Mouse (Mus musculus) layer of hippocampus, postnatal 10 days (tissue): ENCODE data around the gene Hspg2. TPM values are rescaled to one million over a fixed set of nuclear protein-coding genes. Genes with fewer than 3 reads are reported as not detected.
"Not testable (repeated sequence)": the region's sequence is repeated elsewhere in the genome, so short reads cannot be mapped to it uniquely, and the experiment has no call there.

Experiments
- DNase-seq, 2 experiments: peaks; one replicate each; pipeline ENCODE4 v3.0.0; 2021; ENCODE audit warnings: low spot score in 2 of 2
- long read RNA-seq: library from polyadenylated mRNA; stranded (forward); transcript quantifications from one replicate; pipeline ENCODE4 v2.0.0, GENCODE M21; 2023
- total RNA-seq, 2 experiments: library from RNA; stranded (reverse); gene quantifications; 2 replicates each; pipeline ENCODE4 v1.2.3; 2021

The Hspg2 gene
- total RNA-seq = 10 to 100 TPM; 13.7 to 14.8 TPM
- long read RNA-seq, partial matches to known transcripts = 0 of 1 reads
- long read RNA-seq, other reads (novel, unspliced or antisense) = 1 of 1 reads

DNA sequence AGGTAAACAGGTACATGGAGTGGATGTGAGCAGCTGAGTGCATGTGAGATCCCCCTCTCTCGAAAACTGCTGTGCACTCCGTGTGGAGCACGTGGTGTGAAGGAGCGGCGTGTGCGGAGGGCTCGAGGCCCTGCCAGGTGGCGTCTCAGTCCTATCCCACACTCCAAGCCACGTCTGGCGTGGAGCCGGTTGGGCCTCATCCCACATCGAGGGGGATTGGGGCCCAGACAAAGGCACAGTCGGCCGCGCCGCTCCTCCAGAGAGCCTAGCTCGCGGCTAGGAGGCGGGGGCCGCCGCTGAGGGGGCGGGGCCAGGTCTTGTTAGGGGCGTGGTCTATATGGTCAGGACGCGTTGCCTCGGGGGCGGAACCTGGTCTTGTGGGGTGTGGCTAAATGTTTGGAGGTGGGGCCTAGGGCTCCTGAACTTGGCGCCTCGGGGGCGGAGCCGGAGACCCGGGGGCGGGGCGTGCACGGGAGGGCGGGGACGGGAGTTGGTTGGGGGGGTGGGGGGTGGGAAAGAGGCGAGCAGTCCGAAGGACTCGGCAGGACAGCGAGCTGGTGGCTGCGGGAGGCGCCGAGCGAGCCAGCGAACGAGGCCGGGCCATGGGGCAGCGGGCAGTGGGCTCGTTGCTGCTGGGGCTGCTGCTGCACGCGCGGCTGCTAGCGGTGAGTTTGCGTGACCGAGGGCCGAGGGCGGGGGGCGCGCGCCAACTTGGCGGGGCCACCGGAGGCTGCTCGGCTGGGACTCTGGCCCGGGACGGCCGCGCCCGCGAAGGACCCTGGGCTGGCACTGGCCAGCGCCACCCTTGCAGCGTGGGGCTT is at the start of gene Hspg2:
Hspg2 (plus strand) TSS at position 510 of the 821 bp plus-strand sequence.
- DNase-seq = peak; percentile 88 to 92

DNA sequence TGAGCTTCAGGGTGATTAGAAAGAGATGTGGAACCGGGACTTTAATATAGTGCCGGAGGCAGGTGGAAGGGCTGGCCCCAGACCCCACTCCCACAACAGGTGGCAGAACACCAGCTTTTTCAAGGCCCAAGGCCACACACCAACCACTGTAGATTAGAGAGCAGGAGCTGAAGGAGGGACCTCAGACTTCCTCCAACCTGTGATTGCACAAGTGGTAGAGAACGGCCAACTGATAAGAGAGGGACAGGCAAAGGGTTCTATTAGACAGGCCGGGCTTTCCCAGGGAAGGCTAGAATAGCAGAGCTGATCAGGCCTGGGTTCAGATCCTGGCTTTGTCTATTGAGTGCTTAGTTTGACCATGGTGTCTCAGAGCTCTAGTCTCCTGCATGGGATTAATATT is 38.1 kb upstream of the Hspg2 start, which contains the start of gene Cela3b:
Cela3b (minus strand) TSS at position 39 of the 400 bp plus-strand sequence.
- DNase-seq = no peak

DNA sequence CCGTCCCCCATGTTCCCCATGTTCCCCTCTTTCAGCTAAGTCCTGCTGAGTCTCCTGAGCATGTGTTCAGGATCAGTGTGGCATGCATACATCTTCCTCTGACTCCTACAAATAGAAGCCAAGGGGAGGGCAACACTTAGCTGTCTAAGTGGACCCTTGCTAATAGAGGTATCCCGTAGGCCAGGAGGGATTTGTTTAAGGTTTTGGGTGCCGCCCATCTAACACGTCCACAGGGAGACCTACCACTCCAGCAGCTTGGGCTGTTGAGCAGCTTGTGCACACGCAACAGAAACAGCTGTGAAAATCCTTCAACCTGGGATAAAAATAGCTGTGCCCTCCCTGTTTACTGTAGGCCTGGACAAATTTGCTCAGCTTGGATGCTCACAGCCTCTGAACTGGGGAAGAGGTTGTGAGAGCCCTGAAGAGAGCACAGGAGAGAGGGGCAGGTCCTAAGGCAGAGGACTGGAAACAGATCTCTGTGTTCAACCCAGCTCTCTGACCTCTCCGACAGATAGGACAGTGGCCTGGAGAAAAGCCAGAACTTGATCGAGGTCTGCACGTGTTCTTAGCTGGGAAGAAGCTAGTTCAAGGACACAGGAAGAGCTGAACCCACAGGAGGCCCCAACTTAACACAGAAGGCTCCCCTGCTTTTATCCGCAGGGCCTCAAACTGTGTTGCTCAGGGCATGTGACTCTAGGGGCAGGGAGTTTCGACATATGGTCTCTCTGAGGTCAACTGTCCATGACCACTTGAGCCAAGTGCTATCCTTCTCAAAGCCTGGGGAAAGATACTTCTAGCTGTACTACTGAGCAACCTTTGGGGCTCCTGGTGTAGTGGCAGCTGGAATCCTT is 35.6 kb upstream of the Hspg2 start:
- DNase-seq = not testable (repeated sequence)

DNA sequence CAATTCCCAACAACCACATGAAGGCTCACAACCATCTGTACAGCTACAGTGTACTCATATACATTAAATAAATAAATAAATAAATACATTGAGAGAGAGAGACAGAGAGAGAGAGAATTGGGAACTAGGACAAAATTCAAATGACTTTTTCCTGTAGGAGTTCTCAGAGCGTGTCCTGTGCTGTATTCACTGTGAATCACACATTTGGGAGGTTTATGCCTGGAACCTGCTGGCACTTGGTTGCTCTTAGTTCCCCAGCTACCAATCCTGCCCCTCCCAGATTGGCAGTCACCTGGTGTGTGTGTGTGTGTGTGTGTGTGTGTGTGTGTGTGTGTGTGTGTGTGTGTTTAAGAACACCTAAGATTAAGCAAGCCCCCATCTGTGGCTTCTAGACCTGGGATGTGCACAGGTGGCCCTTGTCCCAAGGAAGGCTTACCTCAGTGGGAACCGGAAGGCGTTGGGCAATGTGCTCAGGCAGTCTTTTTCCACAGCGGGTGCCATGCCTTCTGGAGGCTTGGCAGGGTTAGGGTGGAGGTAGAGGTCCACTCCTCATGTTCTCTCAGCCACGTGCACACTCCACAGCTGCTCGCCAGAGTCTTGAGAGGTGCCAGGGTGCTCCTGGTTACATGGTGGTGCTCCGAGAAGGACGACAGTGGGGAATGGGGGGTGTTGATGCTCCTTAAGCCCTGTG is 31.4 kb upstream of the Hspg2 start:
- DNase-seq = no peak

DNA sequence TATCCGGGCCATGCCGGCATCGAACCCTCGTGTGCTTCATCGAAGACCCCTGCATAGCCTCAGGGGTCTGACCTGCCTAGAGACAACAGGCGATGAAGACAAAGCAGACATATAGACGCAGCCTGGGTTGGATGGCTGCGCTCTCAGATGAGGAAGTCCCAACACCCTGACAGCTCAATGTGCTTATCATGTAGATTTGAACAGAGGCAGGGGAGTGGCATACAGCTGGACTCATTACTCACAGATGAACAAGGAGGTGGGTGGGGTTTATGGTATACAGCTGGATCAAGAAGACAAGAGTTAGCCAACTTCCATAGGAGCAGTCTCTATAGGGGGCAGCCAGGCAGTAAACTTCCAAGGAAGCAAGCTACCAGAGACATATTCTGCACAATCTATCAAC is 29.7 kb upstream of the Hspg2 start:
- no peak for DNase-seq

DNA sequence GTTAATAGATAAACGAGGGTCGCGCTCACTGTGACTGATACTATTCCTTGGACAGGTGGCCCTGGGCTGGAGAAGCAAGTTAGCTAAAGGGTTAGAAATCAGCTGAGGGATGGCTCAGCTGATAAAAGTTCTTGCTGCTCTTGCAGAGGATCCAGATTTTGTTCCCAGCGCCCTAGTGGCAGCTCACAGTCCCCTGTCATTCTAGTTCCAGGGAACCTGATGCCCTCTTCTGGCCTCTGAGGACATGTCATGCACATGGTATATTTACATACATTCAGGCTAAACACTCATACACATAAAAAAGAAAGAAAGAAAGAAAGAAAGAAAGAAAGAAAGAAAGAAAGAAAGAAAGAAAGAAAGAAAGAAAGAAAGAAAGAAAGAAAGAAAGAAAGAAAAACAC is 27.2 kb upstream of the Hspg2 start:
- no peak for DNase-seq

DNA sequence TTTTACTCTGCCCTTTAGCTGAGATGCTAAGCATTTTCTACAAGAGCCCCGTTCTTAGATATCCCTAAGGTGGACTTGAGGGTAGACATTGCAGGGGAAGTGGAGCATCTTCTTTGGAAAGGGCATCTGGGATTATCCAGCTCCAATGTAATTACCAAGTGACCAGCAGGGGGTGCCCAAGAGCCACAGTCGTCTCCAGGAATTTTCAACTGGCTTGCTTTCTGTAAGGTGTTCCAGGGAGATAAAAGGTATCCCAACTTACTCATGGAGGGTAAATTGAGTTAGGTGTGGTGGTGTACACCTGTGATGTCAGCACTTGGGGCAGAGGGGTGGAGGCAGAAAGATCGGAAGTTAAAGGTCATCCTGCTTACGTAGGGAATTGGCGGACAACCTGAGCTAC is 24.9 kb upstream of the Hspg2 start:
- peak; percentile 86 to 88 for DNase-seq

DNA sequence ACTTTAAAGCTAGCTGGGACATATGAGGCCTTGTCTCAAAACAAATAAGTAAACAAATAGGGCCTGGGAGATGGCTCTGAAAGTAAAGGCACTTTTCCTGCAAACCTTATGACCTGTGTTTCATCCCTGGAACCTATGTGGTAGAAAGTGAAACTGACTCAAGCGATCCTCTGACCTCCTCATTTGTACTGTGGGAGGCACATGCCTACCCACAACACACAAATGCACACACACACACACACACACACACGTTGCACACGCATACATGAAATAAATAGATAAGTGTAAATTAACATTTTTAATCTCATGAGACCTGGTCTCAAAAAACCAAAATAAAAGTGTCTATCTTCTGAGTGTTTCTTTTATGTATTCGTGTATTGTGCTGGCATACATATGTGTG is 22.7 kb upstream of the Hspg2 start:
- no peak for DNase-seq

DNA sequence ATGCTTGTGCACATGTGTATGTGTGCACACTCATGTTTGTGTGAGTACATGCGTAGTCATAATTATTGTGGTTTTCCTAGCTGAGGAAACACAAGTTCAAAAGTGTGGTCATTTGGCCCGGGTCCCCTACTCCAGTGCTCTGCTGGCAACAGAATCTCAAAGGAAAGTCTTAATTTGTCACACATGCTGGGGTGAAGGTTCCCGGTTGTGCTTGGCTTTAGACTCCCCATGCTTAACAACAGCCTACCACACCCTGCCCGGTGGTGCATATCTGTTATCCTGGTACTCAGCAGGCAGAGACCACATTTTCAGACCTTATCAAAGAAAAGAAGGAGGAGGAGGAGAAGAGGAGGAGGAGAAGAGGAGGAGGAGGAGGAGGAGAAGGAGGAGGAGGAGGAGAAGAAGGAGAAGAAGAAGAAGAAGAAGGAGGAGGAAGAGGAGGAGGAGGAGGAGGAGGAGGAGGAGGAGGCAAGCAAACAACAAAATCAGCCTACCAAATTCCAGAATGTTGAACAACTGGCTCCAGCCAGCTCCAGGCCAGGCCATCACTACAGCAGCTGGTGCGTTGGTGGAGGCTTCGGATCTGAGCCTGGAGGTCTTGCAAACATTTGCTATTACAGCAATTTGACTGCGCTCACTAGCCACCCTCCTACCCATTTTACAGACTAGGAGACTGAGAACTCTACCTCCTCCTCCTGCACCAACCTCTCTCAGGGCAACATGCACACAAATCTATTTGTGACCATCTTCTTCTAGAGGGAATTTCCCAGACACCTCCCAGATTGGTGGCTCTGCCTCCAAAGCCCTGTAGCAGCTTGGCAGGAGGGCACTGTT is 21.0 kb upstream of the Hspg2 start:
- no peak for DNase-seq

DNA sequence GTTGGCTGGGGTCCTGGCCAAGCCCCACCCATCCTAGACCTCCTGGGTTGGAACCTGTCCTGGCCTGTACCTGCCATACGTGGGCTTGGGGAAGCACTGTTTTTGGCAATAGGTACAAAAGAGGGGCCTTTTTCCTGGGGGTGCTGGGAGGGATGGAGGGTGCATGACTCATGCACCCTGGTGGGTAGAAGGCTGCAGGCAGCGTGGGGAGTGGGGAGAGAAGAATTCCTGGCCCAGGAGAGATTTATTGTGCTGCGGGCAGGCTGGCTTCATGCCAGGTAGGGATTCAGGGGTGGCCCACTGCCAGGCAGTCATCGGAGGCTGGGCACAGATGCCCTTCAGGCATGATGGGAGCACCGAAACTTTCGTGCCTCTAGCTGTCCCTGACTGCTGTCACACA is 20.4 kb upstream of the Hspg2 start:
- DNase-seq = peak in 1 of 2 experiments; percentile 25

DNA sequence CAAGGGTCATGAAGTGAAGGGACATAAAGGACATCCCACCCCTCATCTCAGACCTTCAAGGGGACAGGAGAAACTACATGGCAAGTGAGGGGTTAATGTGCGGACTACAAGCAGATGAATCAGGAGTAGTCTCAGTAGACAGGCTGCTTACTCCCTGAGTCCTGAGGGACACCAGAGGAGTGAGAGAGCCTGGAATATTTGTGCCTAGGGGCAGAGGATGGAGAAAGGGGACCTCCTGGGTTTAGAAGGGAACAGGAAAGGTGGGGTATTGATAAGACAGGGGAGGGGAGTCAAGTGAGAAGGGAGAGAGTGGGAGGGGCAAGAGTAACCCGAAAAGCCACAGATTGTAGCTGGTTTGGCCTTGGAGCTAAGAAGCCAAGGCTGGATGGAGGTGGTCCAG is 19.9 kb upstream of the Hspg2 start:
- DNase-seq = no peak

DNA sequence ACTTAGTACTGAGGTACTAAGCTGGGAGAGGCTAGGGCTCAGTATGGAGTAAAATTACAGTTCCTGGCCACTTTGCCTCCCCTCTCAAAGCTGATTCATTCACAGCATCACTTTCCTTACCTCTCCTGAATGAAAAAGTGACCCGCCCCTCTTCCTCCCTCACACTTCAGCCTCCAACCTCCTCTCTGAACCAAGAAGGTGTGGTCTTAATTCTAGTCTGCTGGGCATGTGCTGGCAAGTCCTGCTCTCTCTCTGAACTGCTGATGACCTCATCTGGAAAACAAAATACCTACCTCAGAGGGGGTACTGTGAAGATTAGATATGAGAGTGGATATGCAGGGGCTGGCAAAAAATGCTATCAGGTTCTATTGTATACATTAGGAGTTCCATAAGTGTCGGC is 19.4 kb upstream of the Hspg2 start:
- no peak for DNase-seq

DNA sequence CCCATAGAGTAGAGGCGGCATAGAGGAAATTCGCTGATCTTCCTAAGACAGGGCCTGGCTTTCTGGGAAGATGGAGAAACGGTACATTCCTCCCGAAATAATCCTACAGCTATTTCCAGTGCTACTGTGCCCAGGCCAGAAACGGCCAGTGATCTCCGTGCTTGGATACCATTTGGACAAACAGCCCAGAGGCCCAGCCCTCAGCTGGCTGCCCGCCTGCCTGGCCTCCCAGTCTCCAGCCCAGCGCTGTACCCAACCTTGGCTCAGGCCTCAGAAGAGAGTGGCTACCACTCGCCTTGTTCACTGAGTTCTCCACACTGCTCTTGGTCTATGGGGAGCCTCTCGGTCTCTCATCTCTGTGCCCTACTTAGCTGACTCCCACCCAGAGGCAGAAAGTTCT is 18.9 kb upstream of the Hspg2 start:
- DNase-seq = no peak

DNA sequence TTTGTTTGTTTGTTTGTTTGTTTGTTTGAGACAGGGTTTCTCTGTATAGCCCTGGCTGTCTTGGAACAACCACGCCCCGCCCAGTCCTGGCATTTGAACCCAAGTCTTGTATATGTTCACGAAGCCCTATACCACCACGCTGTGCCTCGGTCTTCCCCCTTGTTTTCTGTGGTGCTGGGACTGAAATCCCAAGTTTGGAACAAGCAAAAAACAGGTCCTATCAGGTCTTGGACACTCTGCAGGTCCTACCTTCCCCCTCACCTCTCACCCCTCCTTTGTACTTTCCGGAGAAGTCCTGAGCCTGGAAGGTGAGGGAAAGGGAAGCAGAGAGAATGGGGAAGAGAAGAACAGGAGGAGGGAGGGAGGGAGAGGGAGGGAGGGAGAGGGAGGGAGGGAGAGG is 16.4 kb upstream of the Hspg2 start:
- no peak for DNase-seq

DNA sequence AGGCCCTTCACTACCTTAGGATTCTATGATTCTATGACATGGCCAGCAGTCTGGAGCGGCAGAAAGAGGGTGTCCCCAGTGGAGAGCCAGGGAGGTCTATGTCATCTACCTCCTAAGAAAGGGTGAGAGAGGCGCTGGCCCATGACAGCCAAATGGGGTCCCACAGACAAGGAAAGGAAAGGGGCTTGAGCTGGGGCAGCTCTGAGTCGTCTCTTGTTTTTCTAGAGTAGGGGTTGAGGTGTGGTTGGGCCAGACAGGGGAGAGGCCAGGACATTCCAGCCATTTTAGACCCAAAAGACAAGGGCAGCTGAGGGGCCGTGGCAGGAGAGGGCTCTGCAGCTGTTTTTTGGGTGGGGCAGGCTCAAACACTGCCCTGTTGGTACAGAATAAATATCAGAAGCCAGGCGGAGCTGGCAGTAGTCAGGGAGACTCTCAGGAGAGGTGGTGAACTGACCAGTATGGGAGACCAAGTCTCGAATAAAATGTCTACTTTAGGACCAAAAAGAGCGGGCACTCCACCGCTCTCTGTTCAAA is 15.3 kb upstream of the Hspg2 start, which contains the start of gene 1700013G24Rik:
1700013G24Rik (plus strand) TSS at position 51 of the 534 bp plus-strand sequence.
- no peak for DNase-seq

DNA sequence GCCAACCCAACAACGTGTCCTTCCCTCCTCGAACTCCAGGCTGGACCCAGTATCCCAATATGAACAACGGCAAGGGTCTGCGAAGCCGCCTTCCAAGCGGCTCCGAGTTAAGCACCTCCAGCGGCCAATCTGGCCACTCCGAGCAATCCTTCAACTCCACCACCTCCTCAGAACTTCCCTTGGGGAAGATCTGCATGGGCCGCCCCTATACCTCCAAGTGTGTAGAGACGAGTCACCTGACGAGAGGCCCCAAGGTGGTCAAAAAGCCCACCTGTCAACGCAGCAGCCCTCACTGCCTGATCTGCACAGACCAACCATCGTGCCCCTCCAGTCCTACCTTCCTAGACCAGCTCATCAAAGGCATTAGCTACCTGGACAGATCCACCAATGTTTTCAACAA is 14.0 kb upstream of the Hspg2 start:
- DNase-seq = no peak

DNA sequence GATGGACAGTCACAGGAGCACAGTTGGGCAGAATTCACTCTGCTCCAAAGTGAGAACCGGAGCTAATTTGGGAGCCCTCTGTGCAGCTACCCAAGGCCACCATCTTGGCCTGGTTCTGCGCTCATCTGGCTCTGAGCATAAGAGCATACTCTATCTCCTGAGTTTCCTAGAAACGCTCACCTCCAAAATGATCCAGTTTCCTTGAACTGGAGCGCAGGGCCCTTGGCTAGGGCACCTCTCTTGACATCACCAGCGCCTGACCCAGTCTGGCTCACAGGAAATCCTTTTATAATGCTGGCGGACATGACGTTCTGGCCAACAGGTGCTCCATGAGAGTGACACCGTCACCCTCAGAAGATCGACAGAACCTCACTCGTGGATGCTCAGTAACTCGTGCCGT is 12.0 kb upstream of the Hspg2 start:
- DNase-seq = no peak

DNA sequence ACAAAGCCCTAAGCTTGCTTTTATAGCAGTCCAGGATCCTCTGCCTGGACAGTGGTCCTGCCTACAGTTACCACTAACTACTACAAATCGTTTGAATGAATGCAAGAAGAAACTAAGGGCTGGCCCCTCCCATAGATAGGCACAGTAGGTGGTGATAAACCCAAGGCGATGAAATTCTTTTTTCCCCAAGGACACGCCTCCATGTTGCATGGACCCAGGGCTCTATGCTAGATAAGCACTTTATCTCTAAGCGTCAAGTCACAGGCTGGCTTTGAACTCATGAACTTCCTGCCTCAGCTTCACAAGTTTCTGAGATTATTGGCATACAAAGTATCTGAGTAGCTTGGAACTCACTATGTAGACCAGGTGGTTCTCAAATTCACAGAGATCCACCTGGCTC is 11.3 kb upstream of the Hspg2 start:
- DNase-seq = no peak

DNA sequence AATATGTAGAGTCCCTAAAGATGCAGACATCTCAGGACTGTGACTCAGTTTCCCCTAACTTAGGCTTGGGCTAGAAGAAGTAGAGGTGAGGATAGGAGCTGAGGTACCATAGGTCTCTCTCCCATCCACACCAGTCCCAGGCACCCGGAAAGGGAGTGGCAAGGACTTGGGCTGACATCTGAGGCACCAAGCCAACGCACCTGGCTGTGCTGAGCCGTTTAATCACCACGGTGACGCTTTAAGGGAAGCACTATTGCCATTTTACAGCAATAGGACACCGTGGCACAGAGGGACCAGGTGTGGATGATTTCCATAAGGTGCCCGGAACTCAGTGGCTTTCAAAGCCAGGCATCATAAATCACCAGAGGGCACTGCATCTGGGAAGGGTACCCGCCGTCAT is 10.3 kb upstream of the Hspg2 start:
- DNase-seq = no peak

DNA sequence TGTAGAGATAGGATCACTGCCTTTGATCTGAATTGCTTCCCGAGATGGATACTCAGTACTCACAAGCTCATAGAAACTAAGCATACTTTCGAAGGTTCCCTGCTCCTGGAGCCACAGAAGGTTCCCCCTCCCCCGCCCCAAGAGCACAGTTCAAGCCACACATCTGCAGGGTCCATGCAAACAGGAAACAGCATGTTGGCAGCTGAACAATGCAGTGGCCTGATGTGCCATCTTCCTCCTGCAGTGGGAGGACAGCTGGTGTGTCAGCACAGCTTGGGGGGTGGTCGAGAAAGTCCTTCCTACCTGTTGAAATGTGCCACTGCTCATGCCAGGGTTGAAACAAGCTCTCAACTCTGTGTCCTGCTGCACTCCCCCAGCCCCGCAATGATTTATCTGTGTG is 9.7 kb upstream of the Hspg2 start:
- DNase-seq = no peak
